Mouse (Mus musculus) G1E-ER4 (cell line): ENCODE measurements around the gene Atxn7. TPM values are rescaled to one million over a fixed set of nuclear protein-coding genes. Genes with fewer than 3 reads are reported as not detected.

Experiments used
- GATA1 ChIP-seq: IDR thresholded peaks from one replicate; pipeline ENCODE4 v1.8.0; 2012; ENCODE audit warnings: low read length, inconsistent platforms
- polyA plus RNA-seq: library from polyadenylated mRNA; stranded (reverse); fragments of >175 nt; gene quantifications from 2 replicates; pipeline ENCODE4 v1.2.3, GENCODE M21; 2012

The Atxn7 gene
- polyA plus RNA-seq, 1 experiment, result 15.4 TPM

- no peak for TF ChIP-seq GATA1
Observed at GRCm38 (mm10) chr14:13968476-13968875, 7.2 kb downstream of the Atxn7 start.

DNA sequence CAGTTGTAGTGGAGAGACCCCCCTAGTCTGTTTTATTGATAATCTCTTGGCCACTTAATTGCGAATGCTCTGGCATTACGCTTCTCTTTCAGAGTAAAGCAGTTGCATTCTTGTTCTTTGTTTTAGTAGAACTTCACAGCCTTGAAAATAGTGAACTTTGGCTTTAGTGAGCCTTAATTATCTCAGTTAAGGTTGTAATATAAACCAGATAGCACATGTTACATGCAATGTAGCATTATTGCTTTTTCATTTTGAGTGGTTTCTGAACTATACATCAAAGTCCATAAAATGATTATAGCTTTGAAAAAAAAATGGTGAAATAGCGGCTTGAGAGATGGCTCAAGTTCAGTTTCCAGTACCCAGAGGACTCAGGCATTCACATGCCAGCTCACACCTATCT is 9.3 kb downstream of the Atxn7 start:
- no peak for TF ChIP-seq GATA1

- TF ChIP-seq GATA1, result no peak
Observed at GRCm38 (mm10) chr14:13971644-13972234, 10.5 kb downstream of the Atxn7 start.

GRCm38 (mm10) chr14:13977498-13977897 is 16.3 kb downstream of the Atxn7 start:
- TF ChIP-seq GATA1, result no peak

DNA sequence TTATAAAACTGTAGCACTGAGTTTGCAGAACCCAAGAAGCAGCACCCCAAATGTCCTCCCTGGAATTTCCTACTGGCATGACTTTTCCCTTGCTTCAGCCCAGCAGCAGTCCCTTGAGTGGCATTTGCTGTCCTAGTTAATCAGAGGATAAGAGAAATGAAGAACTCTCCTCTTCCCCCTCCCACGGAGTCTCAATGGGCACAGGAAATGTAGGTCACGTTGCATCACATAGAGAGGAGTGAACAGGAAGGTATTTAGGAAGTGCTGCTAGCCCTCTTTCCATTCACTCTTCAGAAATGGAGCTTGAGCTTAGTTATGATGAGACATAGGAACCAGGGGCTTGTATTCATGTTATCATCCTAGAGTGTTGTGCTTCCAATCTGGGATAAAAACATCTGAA is 20.0 kb downstream of the Atxn7 start:
- TF ChIP-seq GATA1, result no peak

DNA sequence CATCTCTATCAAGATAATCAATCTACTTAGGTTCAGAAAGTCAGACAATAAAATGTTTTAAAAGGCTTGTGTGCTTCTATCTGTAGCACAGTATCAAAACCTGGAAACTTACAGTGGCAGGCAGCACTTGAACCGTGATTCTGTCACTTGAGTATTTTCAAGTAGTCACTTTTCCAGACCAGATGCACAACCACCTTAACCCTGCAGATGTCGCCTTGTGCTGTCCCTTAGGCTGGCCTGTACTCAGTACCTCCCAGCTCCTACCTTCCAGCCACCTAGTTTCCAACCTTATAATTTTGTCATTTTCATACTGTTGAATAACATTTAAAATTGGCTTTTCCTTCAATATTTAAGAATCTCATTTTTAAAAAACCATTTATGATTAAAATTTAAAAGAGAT is 20.9 kb downstream of the Atxn7 start:
- no peak for TF ChIP-seq GATA1

GRCm38 (mm10) chr14:13988397-13988796 is 27.2 kb downstream of the Atxn7 start:
- TF ChIP-seq GATA1, result no peak

DNA sequence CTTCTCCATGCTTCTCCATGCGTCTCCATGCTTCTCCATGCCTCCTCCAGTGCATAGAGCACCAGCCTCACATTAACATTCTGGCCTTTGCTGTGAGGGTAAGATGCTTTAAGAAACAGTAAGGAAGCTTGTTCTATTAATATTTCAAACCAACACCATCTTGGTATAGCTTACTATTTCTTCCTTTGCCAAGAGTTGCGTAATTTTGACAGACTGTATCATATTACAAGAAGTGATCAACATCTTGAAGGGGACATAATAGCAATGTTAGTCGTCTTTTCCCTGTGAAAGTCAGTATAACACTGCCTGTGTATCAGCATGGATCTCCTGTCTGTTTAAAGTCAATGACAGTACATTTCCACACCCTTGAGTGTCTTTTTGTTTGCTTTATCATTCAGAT is 29.5 kb downstream of the Atxn7 start:
- TF ChIP-seq GATA1, result no peak

- no peak for TF ChIP-seq GATA1
Observed at GRCm38 (mm10) chr14:13995206-13996097, 34.2 kb downstream of the Atxn7 start.

DNA sequence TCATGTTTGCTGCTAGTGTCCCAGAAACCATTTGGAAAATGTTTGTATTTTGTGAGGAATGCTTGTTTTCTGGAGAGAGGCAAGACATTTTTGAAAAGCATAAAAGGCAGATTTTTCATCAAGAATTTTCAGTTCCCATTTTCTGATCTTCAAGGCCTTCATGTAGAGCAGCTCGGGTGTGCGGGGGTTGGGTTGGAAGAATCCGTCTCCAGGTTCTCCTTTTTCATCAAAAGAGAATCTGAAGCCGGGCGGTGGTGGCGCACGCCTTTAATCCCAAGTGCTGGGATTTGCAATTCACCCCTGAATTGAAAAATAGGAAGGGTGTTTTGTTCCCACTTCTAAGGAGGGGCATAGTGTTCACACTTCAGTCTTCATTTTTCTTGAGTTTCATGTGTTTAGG is 41.5 kb downstream of the Atxn7 start:
- no peak for TF ChIP-seq GATA1

- no peak for TF ChIP-seq GATA1
Observed at GRCm38 (mm10) chr14:14009712-14010111, 48.5 kb downstream of the Atxn7 start.

GRCm38 (mm10) chr14:14012383-14013251 is 51.4 kb downstream of the Atxn7 start:
- TF ChIP-seq GATA1, result no peak

- no peak for TF ChIP-seq GATA1
Observed at GRCm38 (mm10) chr14:14013252-14013711, 52.0 kb downstream of the Atxn7 start.

- no peak for TF ChIP-seq GATA1
Observed at GRCm38 (mm10) chr14:14014636-14015375, 53.6 kb downstream of the Atxn7 start.
